Mouse (Mus musculus): ENCODE results near the gene Cyp3a13.
"Not testable (repeated sequence)": the region's sequence is repeated elsewhere in the genome, so short reads cannot be mapped to it uniquely, and the experiment has no call there.

Gene Cyp3a13

DNA sequence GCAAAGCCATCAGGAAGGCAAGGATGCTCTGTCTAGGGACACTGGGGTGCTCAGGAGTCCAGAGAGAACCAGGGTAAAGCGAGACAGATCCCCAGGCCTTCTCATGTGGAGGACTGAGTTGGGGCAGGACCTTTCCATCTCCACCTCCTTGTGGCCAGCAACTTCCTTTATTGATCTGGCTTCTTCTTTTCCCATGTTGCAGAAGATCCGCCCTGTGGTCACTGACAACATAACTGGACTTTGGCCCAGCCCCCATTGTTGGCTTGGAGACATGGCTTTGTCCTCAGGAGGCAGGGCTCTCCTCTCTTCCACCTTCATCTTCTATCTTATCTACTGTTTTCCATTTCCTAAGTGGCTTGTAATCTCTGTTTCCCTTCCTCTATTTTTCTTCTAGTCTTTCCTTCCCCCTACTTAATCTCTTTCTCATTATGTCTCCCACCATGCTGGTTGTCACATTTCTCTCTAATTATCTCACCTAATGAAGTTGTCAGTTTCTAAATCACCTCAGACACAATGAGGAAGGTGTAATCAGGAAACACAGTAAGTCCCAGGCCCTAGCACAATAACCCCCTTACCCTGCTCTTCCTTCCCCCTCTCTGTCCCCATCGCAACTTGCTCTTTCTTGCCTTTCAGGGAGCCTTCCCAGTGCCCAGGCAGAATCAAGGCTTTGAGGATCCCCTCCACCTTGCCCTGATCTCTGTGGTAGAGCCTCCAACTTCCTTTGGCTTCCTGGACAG, 49.6 kb downstream of the Cyp3a13 start, which contains the start of gene Pilrb2:
Pilrb2 (minus strand) TSS at position 172 of the 737 bp plus-strand sequence.
- DNase-seq (ENCODE audit: low spot score) = not testable (repeated sequence)

GRCm38 (mm10) chr5:137868600-137868999, 52.8 kb downstream of the Cyp3a13 start:
- DNase-seq (ENCODE audit: low spot score) = not testable (repeated sequence)

GRCm38 (mm10) chr5:137864008-137864407, 57.4 kb downstream of the Cyp3a13 start:
- DNase-seq (ENCODE audit: low spot score) = not testable (repeated sequence)

- not testable (repeated sequence) for DNase-seq (ENCODE audit: low spot score)
These were observed 63.3 kb downstream of the Cyp3a13 start, which contains the start of gene Pilrb1 for GRCm38 (mm10) chr5:137857960-137858710. Gene Pilrb1, minus strand, starts transcription at chr5:137858106.

- not testable (repeated sequence) for DNase-seq (ENCODE audit: low spot score)
These were observed 64.5 kb downstream of the Cyp3a13 start for GRCm38 (mm10) chr5:137856870-137857269.

DNA sequence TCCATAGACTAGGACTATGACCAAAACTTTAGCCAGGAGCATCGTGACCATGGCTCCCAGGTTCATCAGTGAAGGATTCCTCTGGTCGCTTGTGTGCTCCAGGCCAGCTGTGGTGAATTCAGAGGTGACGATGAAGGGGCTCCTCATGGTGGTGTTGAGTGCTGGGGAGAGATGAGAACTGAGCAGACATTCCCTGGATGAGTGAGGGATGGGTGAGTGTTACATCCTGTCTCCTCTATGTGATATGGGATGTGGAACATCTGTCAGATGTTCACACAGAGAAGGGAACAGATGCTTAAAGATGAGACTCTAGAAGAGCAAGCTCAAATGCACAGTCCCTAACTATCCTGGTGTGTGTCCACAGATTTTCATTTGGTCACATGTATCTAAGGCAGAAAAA, 66.5 kb downstream of the Cyp3a13 start:
- not testable (repeated sequence) for DNase-seq (ENCODE audit: low spot score)

- not testable (repeated sequence) for DNase-seq (ENCODE audit: low spot score)
These were observed 71.1 kb downstream of the Cyp3a13 start for GRCm38 (mm10) chr5:137850313-137850712.
